In the genomic region with DNA sequence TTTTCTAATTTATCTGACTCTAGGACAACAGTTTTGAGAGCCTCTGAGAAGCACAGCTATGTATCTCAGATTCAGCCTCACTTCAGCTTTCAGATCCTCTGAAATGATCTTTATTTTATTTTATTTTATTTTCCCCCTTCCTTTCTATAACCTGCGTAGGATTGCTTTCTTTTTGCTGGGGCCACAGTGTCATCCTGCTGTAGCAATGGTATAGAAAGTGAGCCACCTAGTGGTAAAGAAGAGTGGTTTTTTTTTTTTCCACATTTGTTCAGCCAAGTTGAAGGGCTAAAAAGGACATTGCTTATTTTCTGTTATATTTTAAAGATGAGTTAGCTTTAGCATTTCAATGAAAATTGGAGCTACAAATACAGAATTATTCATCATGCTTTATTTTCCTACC, we compare ENCODE assay signal across 14 mouse cellular contexts.
DNase-seq lines count a peak whose midpoint lies in the region; ATAC-seq and TF ChIP-seq lines count a peak whose summit lies in the region.
"Had no signal": no experiment of that assay in that cellular context is flagged by ENCODE, and none has a peak within 500 bp of the region (broad histone marks: within the 10 kb centered on the region; RNA-seq: fewer than 3 reads in every experiment).

No protein-coding gene starts in this region.

- DNase-seq in lung, postnatal 0 days (ENCODE audit: low spot score), result peak; percentile 22
- DNase-seq in lung, postnatal 25 days (ENCODE audit: low spot score), result no peak
- DNase-seq in embryo, embryonic 10 days (ENCODE audit: low spot score), result peak; percentile 46
- DNase-seq in retina, adult 2 months (ENCODE audit: low read depth, low spot score), result peak; percentile 8
- DNase-seq in adrenal gland, postnatal 25 days, result no peak
- no peak for DNase-seq in layer of hippocampus, postnatal 14 days (ENCODE audit: low spot score in 2 of 2)
- DNase-seq: adrenal gland, postnatal 36 days; kidney, adult 18-20 months; lung, postnatal 14 days; thymus, postnatal 36 days had no signal

- no peak overlapping the region for H3K4me3 ChIP-seq in forebrain, embryonic 13.5 days
- H3K4me3 ChIP-seq in forebrain, embryonic 15.5 days, result no peak overlapping the region
- no peak overlapping the region for H3K4me3 ChIP-seq in lung, postnatal 0 days (ENCODE audit: low read depth, low read length)
- H3K4me3 ChIP-seq: embryonic facial prominence, embryonic 13.5 days; neural tube, embryonic 13.5 days had no signal

- H3K27me3 ChIP-seq in forebrain, embryonic 13.5 days, result no peaks in the 10 kb centered on the region
- H3K27me3 ChIP-seq in forebrain, embryonic 15.5 days, result no peaks in the 10 kb centered on the region
- no peaks in the 10 kb centered on the region for H3K27me3 ChIP-seq in lung, postnatal 0 days (replicated peaks; ENCODE audit: insufficient read depth, low read length)
- H3K27me3 ChIP-seq: neural tube, embryonic 13.5 days had no signal

- no peak overlapping the region for H3K9ac ChIP-seq in forebrain, embryonic 13.5 days
- no peak overlapping the region for H3K9ac ChIP-seq in forebrain, embryonic 15.5 days (replicated peaks)
- H3K9ac ChIP-seq in lung, postnatal 0 days (replicated peaks; ENCODE audit: low read depth), result no peak overlapping the region
- H3K9ac ChIP-seq: embryonic facial prominence, embryonic 13.5 days; neural tube, embryonic 13.5 days had no signal

- TF ChIP-seq EP300 in lung, postnatal 0 days (IDR thresholded peaks at IDR 0.05), result no peak

- H3K36me3 ChIP-seq in forebrain, embryonic 13.5 days (ENCODE audit: poor library complexity, severe bottlenecking), result no peaks in the 10 kb centered on the region
- H3K36me3 ChIP-seq in forebrain, embryonic 15.5 days, result no peaks in the 10 kb centered on the region
- no peaks in the 10 kb centered on the region for H3K36me3 ChIP-seq in lung, postnatal 0 days (ENCODE audit: insufficient read depth, low read length)
- H3K36me3 ChIP-seq: embryonic facial prominence, embryonic 13.5 days; neural tube, embryonic 13.5 days had no signal

- H3K4me1 ChIP-seq in forebrain, embryonic 13.5 days, result peaks cover 6% of the 10 kb centered on the region
- peaks cover 4% of the 10 kb centered on the region for H3K4me1 ChIP-seq in forebrain, embryonic 15.5 days
- H3K4me1 ChIP-seq in lung, postnatal 0 days (ENCODE audit: insufficient read depth, low read depth, low read length), result no peaks in the 10 kb centered on the region
- H3K4me1 ChIP-seq: embryonic facial prominence, embryonic 13.5 days had no signal

- TF ChIP-seq CTCF in lung, postnatal 0 days (IDR thresholded peaks at IDR 0.05), result peak; percentile 44

- 17% methylated on average over 1 of the region's 1 CpGs for WGBS in forebrain, embryonic 13.5 days
- 17% methylated on average over 1 of the region's 1 CpGs for WGBS in forebrain, embryonic 15.5 days
- 22% methylated on average over 1 of the region's 1 CpGs for WGBS in lung, postnatal 0 days

- no peak overlapping the region for H3K4me2 ChIP-seq in forebrain, embryonic 13.5 days
- H3K4me2 ChIP-seq in forebrain, embryonic 15.5 days (replicated peaks), result no peak overlapping the region
- no peak overlapping the region for H3K4me2 ChIP-seq in lung, postnatal 0 days (replicated peaks; ENCODE audit: low read depth, low read length)
- H3K4me2 ChIP-seq: embryonic facial prominence, embryonic 13.5 days; neural tube, embryonic 13.5 days had no signal

- no peaks in the 10 kb centered on the region for H3K9me3 ChIP-seq in forebrain, embryonic 13.5 days (replicated peaks)
- no peaks in the 10 kb centered on the region for H3K9me3 ChIP-seq in forebrain, embryonic 15.5 days
- no peaks in the 10 kb centered on the region for H3K9me3 ChIP-seq in lung, postnatal 0 days (ENCODE audit: low read length)
- H3K9me3 ChIP-seq: embryonic facial prominence, embryonic 13.5 days; neural tube, embryonic 13.5 days had no signal

- no peak overlapping the region for H3K27ac ChIP-seq in forebrain, embryonic 13.5 days
- H3K27ac ChIP-seq in forebrain, embryonic 15.5 days (replicated peaks), result no peak overlapping the region
- H3K27ac ChIP-seq in lung, postnatal 0 days (ENCODE audit: low read length), result no peak overlapping the region
- H3K27ac ChIP-seq: embryonic facial prominence, embryonic 13.5 days; neural tube, embryonic 13.5 days had no signal

- ATAC-seq in forebrain, embryonic 13.5 days, result peak; percentile 42; the same call in 1 of the 2 replicates
- no peak; the same call in 1 of the 2 replicates for ATAC-seq in forebrain, embryonic 15.5 days (replicated peaks)
- no peak for ATAC-seq in lung, postnatal 0 days

Comparison
In these comparisons a context has a peak if more than half of its experiments do, and no peak if none do; other contexts are left out.
1. DNase-seq: peak in lung, postnatal 0 days (single experiment), embryo, embryonic 10 days (single experiment) and retina, adult 2 months (single experiment); none in lung, postnatal 25 days (single experiment), adrenal gland, postnatal 25 days (single experiment) and layer of hippocampus, postnatal 14 days (0 of 2).